Comparison of ENCODE assay signal across 16 mouse cellular contexts in genomic region chr6:10156097-10156496, GRCm38 (mm10).
DNase-seq lines count a peak whose midpoint lies in the region; ATAC-seq and TF ChIP-seq lines count a peak whose summit lies in the region.
"Had no signal": no experiment of that assay in that cellular context is flagged by ENCODE, and none has a peak within 500 bp of the region (broad histone marks: within the 10 kb centered on the region; RNA-seq: fewer than 3 reads in every experiment).

No protein-coding gene starts in this region.

- H3K27me3 ChIP-seq in limb, embryonic 14.5 days (ENCODE audit: control insufficient read depth, insufficient read depth, low read length): no peaks in the 10 kb centered on the region
- H3K27me3 ChIP-seq in limb, embryonic 10.5 days (ENCODE audit: low read depth, poor library complexity, severe bottlenecking): no peaks in the 10 kb centered on the region
- no peaks in the 10 kb centered on the region for H3K27me3 ChIP-seq in forebrain, embryonic 16.5 days (replicated peaks; ENCODE audit: control insufficient read depth, insufficient read depth, low read length)
- H3K27me3 ChIP-seq: CH12.LX; heart, embryonic 15.5 days; intestine, embryonic 15.5 days had no signal

- peak; percentile 94 for ATAC-seq in frontal cortex, adult (ENCODE audit: low TSS enrichment)
- no peak for ATAC-seq in limb, embryonic 14.5 days (ENCODE audit: low FRiP score, low read depth)
- peak; percentile 40; the same call in 1 of the 2 replicates for ATAC-seq in forebrain, embryonic 16.5 days
- ATAC-seq: intestine, embryonic 15.5 days had no signal

- no peak for DNase-seq in frontal cortex, postnatal 25 days (ENCODE audit: low spot score in 2 of 2)
- DNase-seq in limb, embryonic 14.5 days (ENCODE audit: low spot score): peak; percentile 13
- DNase-seq in limb, embryonic 10.5 days (ENCODE audit: low spot score): no peak
- peak; percentile 16 for DNase-seq in Muller cell, postnatal 12 days (ENCODE audit: inconsistent ontology term)
- DNase-seq in urinary bladder, postnatal 10 days (ENCODE audit: low spot score): no peak
- DNase-seq in gastrocnemius, postnatal 36 days: no peak
- DNase-seq: cerebellum, adult 9-11 months; gastrocnemius, postnatal 10 days; liver; lung, postnatal 10 days; spleen, adult 18-20 months had no signal

- TF ChIP-seq POLR2A in limb, embryonic 14.5 days (IDR thresholded peaks at IDR 0.05; ENCODE audit: borderline replicate concordance, extremely low read depth, insufficient read depth, insufficient read length): no peak

- H3K27ac ChIP-seq in limb, embryonic 14.5 days (replicated peaks; ENCODE audit: low read depth, low read length): no peak overlapping the region
- no peak overlapping the region for H3K27ac ChIP-seq in limb, embryonic 10.5 days
- no peak overlapping the region for H3K27ac ChIP-seq in forebrain, embryonic 16.5 days (ENCODE audit: low read length)
- H3K27ac ChIP-seq: heart, embryonic 15.5 days; intestine, embryonic 15.5 days had no signal

- no peak overlapping the region for H3K9ac ChIP-seq in limb, embryonic 14.5 days (ENCODE audit: low read depth, low read length, severe bottlenecking)
- no peak overlapping the region for H3K9ac ChIP-seq in forebrain, embryonic 16.5 days (replicated peaks; ENCODE audit: low read depth, low read length)
- H3K9ac ChIP-seq: heart, embryonic 15.5 days; intestine, embryonic 15.5 days had no signal

- H3K9me3 ChIP-seq in limb, embryonic 14.5 days (ENCODE audit: control insufficient read depth, low read length): no peaks in the 10 kb centered on the region
- no peaks in the 10 kb centered on the region for H3K9me3 ChIP-seq in limb, embryonic 10.5 days (replicated peaks)
- H3K9me3 ChIP-seq in forebrain, embryonic 16.5 days (ENCODE audit: control insufficient read depth, low read length): no peaks in the 10 kb centered on the region
- H3K9me3 ChIP-seq: heart, embryonic 15.5 days; intestine, embryonic 15.5 days had no signal

- no peak overlapping the region for H3K4me2 ChIP-seq in limb, embryonic 14.5 days (replicated peaks; ENCODE audit: low read depth, low read length, severe bottlenecking)
- H3K4me2 ChIP-seq in forebrain, embryonic 16.5 days (ENCODE audit: low read length): no peak overlapping the region
- H3K4me2 ChIP-seq: heart, embryonic 15.5 days; intestine, embryonic 15.5 days had no signal

- no peak overlapping the region for H3K4me3 ChIP-seq in limb, embryonic 14.5 days (replicated peaks; ENCODE audit: low read length)
- H3K4me3 ChIP-seq in limb, embryonic 10.5 days: no peak overlapping the region
- H3K4me3 ChIP-seq in forebrain, embryonic 16.5 days (replicated peaks; ENCODE audit: low read length): no peak overlapping the region
- H3K4me3 ChIP-seq: heart, embryonic 15.5 days; intestine, embryonic 15.5 days had no signal

- H3K4me1 ChIP-seq in limb, embryonic 14.5 days (ENCODE audit: control insufficient read depth, insufficient read depth, low read length): no peaks in the 10 kb centered on the region
- H3K4me1 ChIP-seq in limb, embryonic 10.5 days: no peaks in the 10 kb centered on the region
- H3K4me1 ChIP-seq in forebrain, embryonic 16.5 days (replicated peaks; ENCODE audit: control insufficient read depth, insufficient read depth, low read length): no peaks in the 10 kb centered on the region
- H3K4me1 ChIP-seq: heart, embryonic 15.5 days; intestine, embryonic 15.5 days had no signal

- intact Hi-C loops in gastrocnemius, postnatal 36 days (cut with DNase I): no loop called here

- no peaks in the 10 kb centered on the region for H3K36me3 ChIP-seq in limb, embryonic 14.5 days (ENCODE audit: control insufficient read depth, insufficient read depth, low read length)
- H3K36me3 ChIP-seq in limb, embryonic 10.5 days: no peaks in the 10 kb centered on the region
- no peaks in the 10 kb centered on the region for H3K36me3 ChIP-seq in forebrain, embryonic 16.5 days (ENCODE audit: control insufficient read depth, insufficient read depth)
- H3K36me3 ChIP-seq: heart, embryonic 15.5 days; intestine, embryonic 15.5 days had no signal

- 62% methylated on average over 2 of the region's 2 CpGs for WGBS in limb, embryonic 14.5 days
- 63% methylated on average over 2 of the region's 2 CpGs for whole genome bisulfite sequencing in limb, embryonic 10.5 days
- 62% methylated on average over 2 of the region's 2 CpGs for WGBS in forebrain, embryonic 16.5 days

Comparison
In these comparisons a context has a peak if more than half of its experiments do, and no peak if none do; other contexts are left out.
1. DNase-seq: peak in limb, embryonic 14.5 days (single experiment) and Muller cell, postnatal 12 days (single experiment); none in frontal cortex, postnatal 25 days (0 of 2), limb, embryonic 10.5 days (single experiment), urinary bladder, postnatal 10 days (single experiment) and gastrocnemius, postnatal 36 days (0 of 2).